Mouse (Mus musculus) cerebellum, postnatal 4 days (tissue): ENCODE measurements at regions not wholly inside any gene's neighbourhood (a gene's known extent, or its start where the extent isn't known, plus 50 kb on each side); places are given as distances from the start of the nearest gene placed in this dataset.

Experiments used
- DNase-seq, 2 experiments: peaks; one replicate each; pipeline ENCODE4 v3.0.0; 2022; ENCODE audit warnings: low spot score in 2 of 2, mixed read lengths in 1 of 2

GRCm38 (mm10) chr16:55520077-55520476, 222.3 kb upstream of the Zpld1 start:
- DNase-seq: no peak

- DNase-seq: no peak
Observed at GRCm38 (mm10) chr16:55519646-55520045, 221.9 kb upstream of the Zpld1 start.

- no peak for DNase-seq
Observed at GRCm38 (mm10) chr16:55516994-55517393, 219.2 kb upstream of the Zpld1 start.

GRCm38 (mm10) chr16:55515228-55515696, 217.5 kb upstream of the Zpld1 start:
- DNase-seq: no peak

- DNase-seq: no peak
Observed at GRCm38 (mm10) chr16:55514448-55515200, 216.8 kb upstream of the Zpld1 start.

- DNase-seq: no peak
Observed at GRCm38 (mm10) chr16:55504796-55505413, 207.1 kb upstream of the Zpld1 start.

GRCm38 (mm10) chr16:55504274-55504673, 206.5 kb upstream of the Zpld1 start:
- DNase-seq: no peak

- no peak for DNase-seq
Observed at GRCm38 (mm10) chr16:55503273-55503672, 205.5 kb upstream of the Zpld1 start.

GRCm38 (mm10) chr16:55499831-55500230, 202.0 kb upstream of the Zpld1 start:
- peak in 1 of 2 experiments; percentile 18 for DNase-seq

- DNase-seq: no peak
Observed at GRCm38 (mm10) chr16:55495051-55495450, 197.3 kb upstream of the Zpld1 start.

- no peak for DNase-seq
Observed at GRCm38 (mm10) chr16:55494162-55494561, 196.4 kb upstream of the Zpld1 start.

- no peak for DNase-seq
Observed at GRCm38 (mm10) chr16:55492111-55492510, 194.3 kb upstream of the Zpld1 start.

- DNase-seq: no peak
Observed at GRCm38 (mm10) chr16:55484391-55484790, 186.6 kb upstream of the Zpld1 start.

GRCm38 (mm10) chr16:55480745-55481144, 183.0 kb upstream of the Zpld1 start:
- no peak for DNase-seq

- DNase-seq: no peak
Observed at GRCm38 (mm10) chr16:55480304-55480703, 182.5 kb upstream of the Zpld1 start.

GRCm38 (mm10) chr16:55476544-55477208, 178.9 kb upstream of the Zpld1 start:
- peak in 1 of 2 experiments; percentile 43 for DNase-seq

GRCm38 (mm10) chr16:55474950-55475525, 177.3 kb upstream of the Zpld1 start:
- no peak for DNase-seq

GRCm38 (mm10) chr16:55471396-55471795, 173.6 kb upstream of the Zpld1 start:
- no peak for DNase-seq

GRCm38 (mm10) chr16:55470721-55471120, 172.9 kb upstream of the Zpld1 start:
- DNase-seq: no peak

GRCm38 (mm10) chr16:55469703-55470102, 171.9 kb upstream of the Zpld1 start:
- no peak for DNase-seq

GRCm38 (mm10) chr16:55468833-55469458, 171.2 kb upstream of the Zpld1 start:
- DNase-seq: peak; percentile 75 to 93

- DNase-seq: no peak
Observed at GRCm38 (mm10) chr16:55460519-55460918, 162.7 kb upstream of the Zpld1 start.
